Mouse (Mus musculus) adrenal gland, adult 10 weeks (tissue): ENCODE measurements around the gene Gnl1. TPM values are rescaled to one million over a fixed set of nuclear protein-coding genes. Genes with fewer than 3 reads are reported as not detected.

Source experiments
- polyA plus RNA-seq: library from polyadenylated mRNA; stranded (reverse); fragments of 350-450 nt; fragmentation: Illumina TruSeq; extraction: RNeasy Lipid Tissue Mini Kit (QIAGEN cat#74804); gene quantifications from one replicate; pipeline ENCODE4 v1.2.3, GENCODE M21; 2014; ENCODE audit warnings: low read depth, low replicate concordance

Gene Gnl1
- polyA plus RNA-seq = 1.4 TPM

GRCm38 (mm10) chr17:35979401-35980362 is at the start of gene Gnl1, which contains the start of gene Prr3:
Gene Gnl1, plus strand, starts transcription at chr17:35979851.
Gene Prr3, minus strand, starts transcription at chr17:35980236.

GRCm38 (mm10) chr17:35969418-35970389 is 9.9 kb upstream of the Gnl1 start, which contains the start of gene Abcf1:
Gene Abcf1, minus strand, starts transcription at chr17:35969761.

GRCm38 (mm10) chr17:36020191-36021073 is 40.8 kb downstream of the Gnl1 start, which contains the start of gene H2-T24:
Gene H2-T24, minus strand, starts transcription at chr17:36020560.

GRCm38 (mm10) chr17:36032351-36032875 is 52.8 kb downstream of the Gnl1 start, which contains the start of gene H2-T23:
Gene H2-T23, minus strand, starts transcription at chr17:36032855.

Other genes with a start within 250 kb of the Gnl1 start
- gene Ier3, start 158.2 kb upstream of the Gnl1 start, polyA plus RNA-seq = 5.0 TPM
- 11.8 TPM for gene Flot1, start 156.6 kb upstream of the Gnl1 start, polyA plus RNA-seq
- gene Tubb5, start 141.5 kb upstream of the Gnl1 start, polyA plus RNA-seq = 40.9 TPM
- gene Mdc1, start 138.3 kb upstream of the Gnl1 start, polyA plus RNA-seq = 11.3 TPM
- 1.1 TPM for gene Nrm, start 118.5 kb upstream of the Gnl1 start, polyA plus RNA-seq
- 4.7 TPM for gene Ppp1r18, start 114.3 kb upstream of the Gnl1 start, polyA plus RNA-seq
- gene Dhx16, start 100.0 kb upstream of the Gnl1 start, polyA plus RNA-seq = 22.4 TPM
- gene 2310061I04Rik, start 82.4 kb upstream of the Gnl1 start, polyA plus RNA-seq = 21.6 TPM
- gene Atat1, start 69.8 kb upstream of the Gnl1 start, polyA plus RNA-seq = 8.3 TPM
- gene Mrps18b, start 63.5 kb upstream of the Gnl1 start, polyA plus RNA-seq = 19.3 TPM
- 48.2 TPM for gene Ppp1r10, start 63.4 kb upstream of the Gnl1 start, polyA plus RNA-seq
- gene Abcf1, start 10.1 kb upstream of the Gnl1 start, polyA plus RNA-seq = 47.8 TPM
- 2.4 TPM for gene Prr3, start 385 bp downstream of the Gnl1 start, polyA plus RNA-seq
- gene H2-T24, start 40.7 kb downstream of the Gnl1 start, polyA plus RNA-seq = 8.5 TPM
- gene H2-T23, start 53.0 kb downstream of the Gnl1 start, polyA plus RNA-seq = 3.4 TPM
- 13.1 TPM for gene H2-T22, start 62.9 kb downstream of the Gnl1 start, polyA plus RNA-seq
- not detected for gene Gm6034, start 63.1 kb downstream of the Gnl1 start, polyA plus RNA-seq
- gene Gm11127, start 78.5 kb downstream of the Gnl1 start, polyA plus RNA-seq = not detected
- not detected for gene Gm19684, start 141.8 kb downstream of the Gnl1 start, polyA plus RNA-seq
- gene Gm7030, start 149.6 kb downstream of the Gnl1 start, polyA plus RNA-seq = not detected
- not detected for gene Gm8909, start 188.7 kb downstream of the Gnl1 start, polyA plus RNA-seq
- gene H2-T3, start 210.4 kb downstream of the Gnl1 start, polyA plus RNA-seq = not detected